Mouse (Mus musculus) CH12.LX (cell line): Measurements from ENCODE around the gene Gpr146.

ENCODE experiments used
- CHD1 ChIP-seq: IDR thresholded peaks from 2 replicates; pipeline ENCODE4 v1.6.1; 2012; ENCODE audit warnings: low read depth, low read length, improper control_type of control experiment, inconsistent platforms
- CTCF ChIP-seq, 2 experiments: IDR thresholded peaks in 1 of 2; conservative IDR thresholded peaks in 1 of 2; 2 replicates each; pipeline ENCODE4 v1.5.1; 2011 to 2012; ENCODE audit warnings: low read depth in 2 of 2, low read length in 2 of 2, improper control_type of control experiment in 1 of 2, inconsistent platforms in 1 of 2, mild to moderate bottlenecking in 1 of 2, moderate library complexity in 1 of 2
- PAX5 ChIP-seq: IDR thresholded peaks from 2 replicates; pipeline ENCODE4 v1.6.1; 2012; ENCODE audit warnings: low read length, inconsistent platforms, mixed read lengths
- POLR2A ChIP-seq: IDR thresholded peaks from 2 replicates; pipeline ENCODE4 v1.6.1; 2011; ENCODE audit warnings: low read depth, mild to moderate bottlenecking, improper control_type of control experiment, low read length
- POLR2AphosphoS2 ChIP-seq: IDR thresholded peaks from 2 replicates; pipeline ENCODE4 v1.6.1; 2011; ENCODE audit warnings: low read depth, low read length, improper control_type of control experiment
- TBP ChIP-seq: conservative IDR thresholded peaks from 2 replicates; pipeline ENCODE4 v1.6.1; 2011; ENCODE audit warnings: low read depth, low read length, improper control_type of control experiment
- ZMIZ1 ChIP-seq: IDR thresholded peaks from 2 replicates; pipeline ENCODE4 v1.6.1; 2012; ENCODE audit warnings: low read depth, mild to moderate bottlenecking, inconsistent platforms, low read length, improper control_type of control experiment
- ZNF384 ChIP-seq: IDR thresholded peaks from 2 replicates; pipeline ENCODE4 v1.6.1; 2012; ENCODE audit warnings: low read depth, low read length, improper control_type of control experiment, inconsistent platforms

DNA sequence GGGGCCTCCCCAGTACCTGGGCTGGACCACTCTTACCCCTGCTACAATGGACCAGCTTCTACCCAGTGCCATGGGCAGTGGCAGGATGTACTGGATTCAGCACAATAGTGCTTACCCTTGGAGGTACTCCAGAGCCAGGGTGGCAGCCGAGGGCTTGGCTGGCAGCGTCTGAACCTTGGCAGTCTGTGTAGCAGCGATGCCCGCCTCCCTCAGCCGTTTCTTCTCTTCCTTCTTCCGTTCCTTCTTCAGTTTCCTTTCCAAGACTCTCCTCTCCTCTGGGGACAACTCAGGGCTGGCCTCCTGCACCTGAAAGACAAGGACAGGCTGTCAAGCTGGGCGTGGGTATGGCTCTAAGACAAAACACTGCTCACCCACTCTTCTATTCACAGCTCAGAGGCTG is 13.6 kb upstream of the Gpr146 start:
- TF ChIP-seq CHD1 (no peak), CTCF (conservative IDR thresholded peaks at IDR 0.05 in 1 of 2, IDR thresholded peaks at IDR 0.05 in 1 of 2; ENCODE audit: low read depth in 2 of 2, low read length in 2 of 2) (no peak), ZNF384 (no peak), POLR2AphosphoS2 (no peak), TBP (no peak), ZMIZ1 (no peak), PAX5 (no peak), POLR2A (no peak)
